Mouse (Mus musculus) left cerebral cortex, postnatal 25 days (tissue): ENCODE measurements around the gene 0610010K14Rik. TPM values are rescaled to one million over a fixed set of nuclear protein-coding genes. Genes with fewer than 3 reads are reported as not detected.
A peak's percentile ranks its signal among the peaks of the same experiment; 100 is the strongest.

Experiments used
- DNase-seq, 2 experiments: peaks; one replicate each; pipeline ENCODE4 v3.0.0; 2022; ENCODE audit warnings: low spot score in 2 of 2, mixed read lengths in 1 of 2
- intact Hi-C: fragments of 180-260 bp; cut with DNase I; formaldehyde crosslinking; loops from one replicate; pipeline ENCODE4 v1.15.1; 2025
- microRNA-seq, 2 experiments: library from miRNA; unstranded; fragments of <30 nt; microRNA quantifications; one replicate each; pipeline ENCODE4 v1.2.0; 2022
- total RNA-seq, 2 experiments: library from RNA; stranded (reverse); gene quantifications; 2 replicates each; pipeline ENCODE4 v1.2.3; 2021

Gene 0610010K14Rik
- total RNA-seq, 2 experiments from 2014 or later: 45.9 to 47.1 TPM

GRCm38 (mm10) chr11:70199107-70199506, 38.6 kb downstream of the 0610010K14Rik start:
- intact Hi-C loops: no loop called here
- DNase-seq: no peak

- no peak for DNase-seq
Observed at GRCm38 (mm10) chr11:70198332-70198731, 39.4 kb downstream of the 0610010K14Rik start.

GRCm38 (mm10) chr11:70193354-70194285, 44.1 kb downstream of the 0610010K14Rik start:
- no peak for DNase-seq
- intact Hi-C loops: no loop called here

More at GRCm38 (mm10) chr11:70198332-70198731, 39.4 kb downstream of the 0610010K14Rik start:
- intact Hi-C loops: no loop called here

GRCm38 (mm10) chr11:70192157-70192556, 45.6 kb downstream of the 0610010K14Rik start:
- DNase-seq: no peak
- intact Hi-C loops: no loop called here

- intact Hi-C loops: no loop called here
- DNase-seq: no peak
Observed at GRCm38 (mm10) chr11:70191188-70191587, 46.5 kb downstream of the 0610010K14Rik start.

GRCm38 (mm10) chr11:70189319-70190134, 48.2 kb downstream of the 0610010K14Rik start:
- intact Hi-C loops: no loop called here

More at GRCm38 (mm10) chr11:70189319-70190134, 48.2 kb downstream of the 0610010K14Rik start:
- DNase-seq: peak in 1 of 2 experiments; percentile 8

Small RNA genes lying within 50 kb of the gene (microRNA-seq; reads per million reads assigned to microRNA genes)
- gene Mir195a (723 to 6,074 reads per million in 2 experiments), gene Mir497 (0 reads per million in 2 experiments), gene Mir497b (0 reads per million in 2 experiments)

Other genes starting within 250 kb of the 0610010K14Rik start
- 100 to 1,000 TPM; 217 to 218 TPM for gene Gabarap, start 246.8 kb downstream of the 0610010K14Rik start, total RNA-seq
- gene Phf23, start 242.1 kb downstream of the 0610010K14Rik start, total RNA-seq: 10 to 100 TPM; 44.6 to 47.5 TPM
- gene Dvl2, start 237.3 kb downstream of the 0610010K14Rik start, total RNA-seq: 10 to 100 TPM; 26.1 to 32.2 TPM
- gene Acadvl, start 222.5 kb downstream of the 0610010K14Rik start, total RNA-seq: 10 to 100 TPM; 57.4 to 59.3 TPM
- 100 to 1,000 TPM; 931 to 954 TPM for gene Dlg4, start 221.0 kb downstream of the 0610010K14Rik start, total RNA-seq
- gene Asgr1, start 183.8 kb downstream of the 0610010K14Rik start, total RNA-seq: 1 to 10 TPM; 1.7 to 3.1 TPM
- not detected for gene Asgr2, start 145.3 kb downstream of the 0610010K14Rik start, total RNA-seq
- gene Mgl2, start 107.6 kb downstream of the 0610010K14Rik start, total RNA-seq: under 1 TPM; 0.44 to 0.50 TPM
- 1 to 10 TPM; 2.3 to 2.4 TPM for gene Clec10a, start 81.7 kb downstream of the 0610010K14Rik start, total RNA-seq
- 10 to 100 TPM; 23.9 to 27.1 TPM for gene Slc16a11, start 25.2 kb downstream of the 0610010K14Rik start, total RNA-seq
- gene Slc16a13, start 16.9 kb downstream of the 0610010K14Rik start, total RNA-seq: 1 to 10 TPM; 7.0 to 8.3 TPM
- 1 to 10 TPM; 1.7 to 2.2 TPM for gene Bcl6b, start 8.1 kb downstream of the 0610010K14Rik start, total RNA-seq
- 1 to 10 TPM; 5.2 to 6.0 TPM for gene Gm21988, start 1.9 kb upstream of the 0610010K14Rik start, total RNA-seq
- 100 to 1,000 TPM; 261 to 273 TPM for gene Rnasek, start 1.9 kb upstream of the 0610010K14Rik start, total RNA-seq
- gene Alox12, start 17.4 kb upstream of the 0610010K14Rik start, total RNA-seq: under 1 TPM in 1 of 2 experiments, not detected in 1; 0.23 TPM
- under 1 TPM; 0.34 to 0.60 TPM for gene Alox12e, start 84.7 kb upstream of the 0610010K14Rik start, total RNA-seq
- not detected for gene Alox15, start 114.1 kb upstream of the 0610010K14Rik start, total RNA-seq
- gene Pelp1, start 172.1 kb upstream of the 0610010K14Rik start, total RNA-seq: 10 to 100 TPM; 34.9 to 42.0 TPM
- gene Arrb2, start 194.7 kb upstream of the 0610010K14Rik start, total RNA-seq: 10 to 100 TPM; 64.6 to 66.7 TPM
- 10 to 100 TPM; 12.9 to 15.7 TPM for gene Med11, start 214.0 kb upstream of the 0610010K14Rik start, total RNA-seq
- gene Zmynd15, start 221.5 kb upstream of the 0610010K14Rik start, total RNA-seq: under 1 TPM; 0.41 to 0.94 TPM
- gene Cxcl16, start 222.1 kb upstream of the 0610010K14Rik start, total RNA-seq: 1 to 10 TPM in 1 of 2 experiments, under 1 TPM in 1; 0.94 to 1.2 TPM